Comparison of ENCODE assay signal across 14 mouse cellular contexts in genomic region chr13:93138059-93138458, GRCm38 (mm10). TPM values are rescaled to one million over a fixed set of nuclear protein-coding genes. Genes with fewer than 3 reads are reported as not detected.
DNase-seq lines count a peak whose midpoint lies in the region; ATAC-seq and TF ChIP-seq lines count a peak whose summit lies in the region.
"Had no signal": no experiment of that assay in that cellular context is flagged by ENCODE, and none has a peak within 500 bp of the region (broad histone marks: within the 10 kb centered on the region; RNA-seq: fewer than 3 reads in every experiment).

No protein-coding gene starts in this region.

- 53% methylated on average over 1 of the region's 1 CpGs for WGBS in heart, embryonic 15.5 days
- 23% methylated on average over 1 of the region's 1 CpGs for WGBS in lung, embryonic 15.5 days
- 63% methylated on average over 1 of the region's 1 CpGs for WGBS in hindbrain, embryonic 11.5 days

- H3K4me1 ChIP-seq in heart, embryonic 15.5 days (replicated peaks) = peaks cover 38% of the 10 kb centered on the region
- peaks cover 6% of the 10 kb centered on the region; the same call in 1 of the 2 replicates for H3K4me1 ChIP-seq in lung, embryonic 15.5 days
- H3K4me1 ChIP-seq in hindbrain, embryonic 11.5 days (replicated peaks; ENCODE audit: control insufficient read depth, insufficient read depth, low read length) = no peaks in the 10 kb centered on the region
- H3K4me1 ChIP-seq: neural tube, embryonic 12.5 days had no signal

- no peak overlapping the region for H3K9ac ChIP-seq in heart, embryonic 15.5 days
- H3K9ac ChIP-seq in lung, embryonic 15.5 days = no peak overlapping the region
- no peak overlapping the region for H3K9ac ChIP-seq in hindbrain, embryonic 11.5 days (ENCODE audit: low read depth, low read length)
- H3K9ac ChIP-seq: neural tube, embryonic 12.5 days had no signal

- H3K4me2 ChIP-seq in heart, embryonic 15.5 days = peak overlapping the region; percentile 25; the same call in 1 of the 2 replicates
- H3K4me2 ChIP-seq in lung, embryonic 15.5 days = no peak overlapping the region
- H3K4me2 ChIP-seq in hindbrain, embryonic 11.5 days (replicated peaks; ENCODE audit: low read depth, low read length) = no peak overlapping the region
- H3K4me2 ChIP-seq: neural tube, embryonic 12.5 days had no signal

- H3K27me3 ChIP-seq in heart, embryonic 15.5 days = no peaks in the 10 kb centered on the region
- H3K27me3 ChIP-seq in lung, embryonic 15.5 days = no peaks in the 10 kb centered on the region
- H3K27me3 ChIP-seq in hindbrain, embryonic 11.5 days (ENCODE audit: control insufficient read depth, insufficient read depth, low read length) = no peaks in the 10 kb centered on the region
- H3K27me3 ChIP-seq: neural tube, embryonic 12.5 days had no signal

- no peaks in the 10 kb centered on the region for H3K9me3 ChIP-seq in heart, embryonic 15.5 days (replicated peaks)
- no peaks in the 10 kb centered on the region for H3K9me3 ChIP-seq in lung, embryonic 15.5 days
- H3K9me3 ChIP-seq in hindbrain, embryonic 11.5 days (ENCODE audit: control insufficient read depth, low read length) = no peaks in the 10 kb centered on the region
- H3K9me3 ChIP-seq: limb, embryonic 10.5 days; neural tube, embryonic 12.5 days had no signal

- H3K4me3 ChIP-seq in layer of hippocampus, adult 2 months = no peak overlapping the region
- H3K4me3 ChIP-seq in heart, embryonic 15.5 days = no peak overlapping the region
- no peak overlapping the region for H3K4me3 ChIP-seq in lung, embryonic 15.5 days
- H3K4me3 ChIP-seq in hindbrain, embryonic 11.5 days (ENCODE audit: low read depth, low read length) = no peak overlapping the region
- H3K4me3 ChIP-seq: erythroblast, embryonic 14.5 days; limb, embryonic 10.5 days; neural tube, embryonic 12.5 days had no signal

- DNase-seq in layer of hippocampus, adult 2 months (ENCODE audit: low spot score in 2 of 2) = no peak
- no peak for DNase-seq in layer of hippocampus, postnatal 25 days (ENCODE audit: extremely low spot score in 1 of 2, low spot score in 1 of 2)
- no peak for DNase-seq in spleen, postnatal 4 days (ENCODE audit: low spot score in 2 of 2)
- no peak for DNase-seq in right cerebral cortex, postnatal 4 days
- no peak for DNase-seq in thymus, adult 18-20 months
- no peak for DNase-seq in hindbrain, embryonic 11.5 days (ENCODE audit: low spot score)
- DNase-seq: cerebellum, adult 11-12 months; midbrain, embryonic 14.5 days had no signal

- H3K27ac ChIP-seq in layer of hippocampus, adult 2 months = peak overlapping the region; percentile 32; the same call in 1 of the 2 replicates
- H3K27ac ChIP-seq in heart, embryonic 15.5 days = peak overlapping the region; percentile 84
- H3K27ac ChIP-seq in lung, embryonic 15.5 days = peak overlapping the region; percentile 22; the same call in 1 of the 2 replicates
- H3K27ac ChIP-seq in hindbrain, embryonic 11.5 days (ENCODE audit: low read depth, low read length) = no peak overlapping the region
- H3K27ac ChIP-seq: hindbrain, postnatal 0 days; limb, embryonic 10.5 days; neural tube, embryonic 12.5 days had no signal

- ATAC-seq in heart, embryonic 15.5 days (replicated peaks; ENCODE audit: insufficient number of reproducible peaks, insufficient read depth, low FRiP score, low read depth) = peak; percentile 73
- ATAC-seq in lung, embryonic 15.5 days (ENCODE audit: borderline replicate concordance, extremely low read depth, low FRiP score, low TSS enrichment) = peak; percentile 49; the same call in 1 of the 2 replicates
- ATAC-seq in hindbrain, embryonic 11.5 days (ENCODE audit: low FRiP score) = no peak
- ATAC-seq: hindbrain, postnatal 0 days had no signal

- no peak for TF ChIP-seq CTCF in layer of hippocampus, adult 2 months (conservative IDR thresholded peaks at IDR 0.05)

- no peaks in the 10 kb centered on the region for H3K36me3 ChIP-seq in heart, embryonic 15.5 days
- H3K36me3 ChIP-seq in lung, embryonic 15.5 days = no peaks in the 10 kb centered on the region
- H3K36me3 ChIP-seq in hindbrain, embryonic 11.5 days (ENCODE audit: control insufficient read depth, insufficient read depth, low read length) = no peaks in the 10 kb centered on the region
- H3K36me3 ChIP-seq: limb, embryonic 10.5 days had no signal

RNA-seq across cellular contexts. Expression of gene Cmya5, which starts 6.5 kb away (rescaled TPM):
- total RNA-seq in layer of hippocampus, adult 2 months (2021) = 1 to 10 TPM; 3.4 to 3.5 TPM
- 1 to 10 TPM; 2.8 to 3.1 TPM for total RNA-seq in layer of hippocampus, postnatal 25 days (2021)
- 5.6 and 5.7 TPM in 2 replicates for polyA plus RNA-seq in heart, embryonic 15.5 days (2015; fragmentation: Nextera tagmentation; extraction: Ambion mirVana)
- 0.42 TPM in 2 replicates for polyA plus RNA-seq in lung, embryonic 15.5 days (2015; fragmentation: Nextera tagmentation; extraction: Ambion mirVana)
- polyA plus RNA-seq in hindbrain, embryonic 11.5 days (2014; fragmentation: Nextera tagmentation; extraction: Ambion mirVana) = 0.01 and 0.14 TPM in 2 replicates
- polyA plus RNA-seq: erythroblast, embryonic 14.5 days had no signal

RNA-seq across cellular contexts. Expression of gene Tent2, which starts 54.1 kb away (rescaled TPM):
- total RNA-seq in layer of hippocampus, adult 2 months (2021) = 10 to 100 TPM; 27.7 to 29.0 TPM
- 10 to 100 TPM; 21.4 to 23.7 TPM for total RNA-seq in layer of hippocampus, postnatal 25 days (2021)
- 32.2 and 39.0 TPM in 2 replicates for polyA plus RNA-seq in heart, embryonic 15.5 days (2015; fragmentation: Nextera tagmentation; extraction: Ambion mirVana)
- polyA plus RNA-seq in lung, embryonic 15.5 days (2015; fragmentation: Nextera tagmentation; extraction: Ambion mirVana) = 52.4 and 57.1 TPM in 2 replicates
- polyA plus RNA-seq in hindbrain, embryonic 11.5 days (2014; fragmentation: Nextera tagmentation; extraction: Ambion mirVana) = 80.3 and 81.0 TPM in 2 replicates
